Mouse (Mus musculus): Measurements from ENCODE around the gene Skp1a.

Gene Skp1a

DNA sequence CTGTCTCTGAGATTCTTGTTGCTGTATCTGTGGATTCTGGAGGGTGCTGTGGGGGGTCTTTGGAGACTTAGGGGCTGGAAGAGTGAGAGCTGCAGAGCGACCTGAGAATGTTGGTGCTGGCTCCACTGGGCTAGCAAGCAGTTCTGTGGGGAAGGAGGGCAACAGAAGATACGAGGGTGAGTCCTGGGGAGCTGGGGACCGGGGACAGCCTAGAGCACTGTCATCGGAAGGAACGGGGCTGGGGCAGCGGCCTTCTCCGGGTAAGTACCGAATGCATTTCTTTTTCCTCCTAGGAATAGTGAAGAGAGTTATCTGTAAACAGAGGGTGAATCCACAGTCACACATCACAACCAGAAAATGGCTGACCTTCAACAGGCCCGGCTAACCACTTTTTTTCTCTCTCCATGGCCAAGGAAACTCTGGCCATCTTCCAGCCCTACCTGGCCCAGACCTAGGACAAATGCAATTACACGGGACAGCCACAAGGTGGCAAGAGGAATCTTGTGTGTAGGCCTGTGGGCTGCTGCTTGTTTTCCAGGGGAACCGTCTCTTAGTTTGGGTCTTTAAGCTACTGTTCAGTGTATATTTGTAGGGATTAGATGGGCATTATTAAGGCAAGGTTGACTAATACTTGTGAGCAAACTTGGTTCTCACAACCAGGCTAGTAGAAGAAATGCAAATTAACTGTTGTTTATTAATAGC, 22.0 kb downstream of the Skp1a start:
- peak; percentile 76 for DNase-seq (ENCODE audit: low spot score)

- peak; percentile 37 for DNase-seq (ENCODE audit: low spot score)
These were observed 23.3 kb downstream of the Skp1a start for GRCm38 (mm10) chr11:52255077-52255476.

DNA sequence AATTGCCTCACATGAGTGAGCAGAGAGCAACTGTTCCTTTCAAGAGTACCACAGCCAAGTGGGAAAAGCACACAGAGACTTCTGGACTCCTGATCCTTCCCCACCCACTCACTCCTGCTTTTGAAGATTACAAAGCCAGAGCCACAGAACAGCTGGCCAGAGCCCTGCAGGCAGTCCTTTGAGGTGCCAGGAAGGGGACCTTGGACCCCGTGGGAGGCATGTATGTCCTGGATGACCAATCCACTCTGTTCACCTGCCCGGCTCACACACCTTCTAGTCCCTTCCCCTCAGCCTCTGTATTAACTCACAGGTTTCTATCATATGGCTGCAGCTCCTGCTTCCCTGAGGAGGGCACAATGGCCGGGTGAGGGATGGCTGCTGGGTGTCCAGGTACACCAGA, 25.6 kb downstream of the Skp1a start:
- peak; percentile 37 for DNase-seq (ENCODE audit: low spot score)

DNA sequence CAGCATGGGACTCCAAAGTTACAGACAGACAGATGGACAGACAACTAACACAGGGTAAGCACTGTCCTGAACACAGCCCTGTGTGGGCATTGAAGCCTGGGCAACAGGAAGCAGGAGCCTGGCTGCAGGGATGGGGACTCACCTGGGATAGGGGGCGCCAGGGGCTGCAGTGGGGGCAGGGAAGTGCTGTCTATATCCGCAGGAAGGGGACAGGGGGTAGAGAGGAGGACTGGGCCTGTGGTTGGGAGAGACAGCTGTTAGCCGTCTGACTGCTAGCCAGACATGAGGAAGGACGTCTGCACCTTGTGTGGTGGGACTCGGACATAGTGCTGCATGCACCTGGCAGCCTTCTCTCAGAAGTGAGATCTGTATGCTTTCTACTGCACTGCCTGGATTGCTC, 26.9 kb downstream of the Skp1a start:
- DNase-seq (ENCODE audit: low spot score), result peak; percentile 45

DNA sequence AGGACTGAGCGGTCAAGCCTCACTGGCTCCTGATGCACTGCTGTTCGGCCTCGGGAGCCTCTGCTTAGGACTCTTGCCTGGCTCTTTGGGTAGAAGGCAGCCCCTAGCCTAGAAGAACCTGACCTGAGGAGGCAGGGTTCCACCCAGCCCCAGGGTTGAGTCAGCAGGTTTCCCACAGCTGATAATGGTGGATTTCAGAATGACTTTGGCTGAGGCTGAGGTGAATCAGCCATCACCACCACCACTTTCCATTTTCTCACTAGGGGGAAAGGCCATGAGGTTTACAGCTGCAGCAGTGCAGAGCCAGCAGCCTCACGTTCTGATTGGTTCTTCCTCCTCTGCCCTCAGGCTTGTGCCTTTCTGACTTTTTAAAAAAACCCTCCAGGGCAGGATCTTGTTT, 29.1 kb downstream of the Skp1a start:
- peak; percentile 38 for DNase-seq (ENCODE audit: low spot score)

DNA sequence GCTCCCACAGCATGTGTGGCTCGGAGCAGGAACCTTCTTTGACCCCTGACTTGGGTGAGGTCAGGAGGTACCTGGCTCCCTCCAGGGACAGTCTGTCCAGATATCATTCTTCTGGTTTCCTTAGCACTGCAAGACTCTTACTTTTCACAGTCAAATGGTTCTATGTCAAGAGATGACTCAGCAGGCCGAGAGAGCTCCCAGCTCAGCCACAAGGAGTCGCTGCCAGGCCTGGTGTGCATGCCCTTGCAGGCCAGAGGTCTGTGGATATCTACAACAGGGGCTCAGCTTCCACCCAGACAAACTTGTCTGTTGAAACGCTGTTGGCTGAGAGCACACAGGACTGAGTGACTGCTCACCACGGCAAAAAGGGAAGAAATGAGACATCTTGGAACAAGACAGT, 30.1 kb downstream of the Skp1a start:
- peak; percentile 82 for DNase-seq (ENCODE audit: low spot score)

GRCm38 (mm10) chr11:52262338-52262737, 30.5 kb downstream of the Skp1a start:
- DNase-seq (ENCODE audit: low spot score), result peak; percentile 39

GRCm38 (mm10) chr11:52264871-52265270, 33.1 kb downstream of the Skp1a start:
- DNase-seq (ENCODE audit: low spot score), result no peak

DNA sequence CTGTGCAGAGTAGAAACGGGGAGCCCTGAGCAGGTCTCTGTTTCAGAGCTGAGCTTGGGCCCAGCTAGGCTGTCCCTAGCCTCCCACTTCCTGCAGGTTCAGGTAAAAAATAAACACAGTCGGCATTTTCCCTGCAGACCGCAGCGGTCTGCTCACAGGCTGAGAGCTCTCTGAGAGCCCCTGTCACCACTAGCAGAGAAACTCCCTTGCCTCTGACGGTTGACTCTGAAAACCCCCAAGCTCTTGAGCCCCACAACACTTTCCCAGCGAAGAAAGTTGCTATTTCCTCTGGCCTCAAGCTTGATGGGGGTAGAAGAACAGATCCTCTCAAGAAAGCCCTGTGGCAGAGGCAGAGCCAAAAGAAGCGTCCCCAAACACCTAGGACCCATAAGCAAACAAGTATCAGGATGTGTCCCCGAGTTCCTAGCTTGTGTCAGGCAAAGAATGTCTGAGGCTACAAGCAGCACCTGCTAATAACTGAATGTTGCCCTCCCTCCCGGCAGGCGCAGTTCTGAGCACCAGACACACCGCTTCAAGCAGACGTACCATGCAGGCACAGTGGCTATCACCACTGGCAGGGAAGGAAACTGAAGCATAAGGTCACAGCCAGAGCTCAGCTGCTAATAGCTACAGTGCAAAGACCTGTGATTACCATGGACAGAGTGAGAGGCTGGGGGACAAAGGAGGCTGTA, 34.0 kb downstream of the Skp1a start:
- no peak for DNase-seq (ENCODE audit: low spot score)

GRCm38 (mm10) chr11:52267271-52267670, 35.5 kb downstream of the Skp1a start:
- DNase-seq (ENCODE audit: low spot score), result no peak

DNA sequence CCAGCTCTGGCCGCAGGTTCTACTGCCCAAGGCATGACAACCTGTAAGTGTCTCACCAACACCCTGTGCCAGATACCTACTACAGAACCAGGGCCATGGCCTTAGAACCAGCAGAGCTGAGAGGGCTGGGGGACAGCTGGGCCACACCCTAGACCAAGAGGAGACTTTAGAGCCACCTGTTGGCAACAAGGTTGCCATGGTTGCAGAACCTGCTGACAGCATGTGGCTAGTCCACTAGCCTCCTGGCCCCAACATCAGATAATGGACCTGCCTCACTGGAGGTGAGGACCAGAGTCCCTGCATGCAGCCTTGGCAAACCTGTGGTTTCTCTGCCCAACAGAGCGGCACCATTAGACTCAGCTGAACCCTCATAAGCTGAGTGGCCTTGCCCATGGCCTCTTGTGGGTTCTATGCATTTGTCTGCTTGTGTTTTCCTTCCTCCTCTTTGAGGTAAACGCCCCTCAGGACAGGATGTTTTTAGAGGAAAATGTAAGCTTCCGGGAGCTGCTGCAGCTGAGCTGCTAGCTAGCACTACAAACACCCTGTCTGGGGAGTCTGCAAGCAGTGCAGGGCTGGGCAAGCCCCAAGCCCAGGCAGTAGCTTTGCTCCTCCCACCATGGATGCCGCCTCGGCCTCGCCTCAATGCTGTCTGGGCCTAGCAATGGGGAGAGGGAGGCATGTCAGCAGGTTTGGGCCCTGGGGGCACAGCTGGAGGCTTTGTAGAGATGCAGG, 36.5 kb downstream of the Skp1a start:
- no peak for DNase-seq (ENCODE audit: low spot score)

DNA sequence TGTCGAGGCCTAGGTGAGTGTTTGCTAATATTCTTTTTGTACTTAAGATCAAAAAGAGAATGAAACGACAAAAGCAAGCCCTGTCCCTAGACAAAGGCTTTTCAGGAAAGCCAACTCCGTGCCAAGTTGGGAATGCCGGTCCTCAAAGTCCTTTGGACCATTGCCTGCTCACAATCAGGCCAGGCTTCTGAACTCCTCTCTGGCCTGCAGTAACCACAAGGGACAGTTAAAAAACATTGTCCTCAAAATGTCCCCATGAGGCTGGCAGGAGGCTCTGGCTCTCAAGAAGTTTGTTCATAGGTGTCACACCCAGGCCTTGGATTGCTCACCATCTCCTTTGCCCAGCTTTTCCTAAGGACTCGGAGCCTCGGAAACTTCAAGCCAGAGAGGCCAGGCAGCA, 38.0 kb downstream of the Skp1a start:
- no peak for DNase-seq (ENCODE audit: low spot score)

DNA sequence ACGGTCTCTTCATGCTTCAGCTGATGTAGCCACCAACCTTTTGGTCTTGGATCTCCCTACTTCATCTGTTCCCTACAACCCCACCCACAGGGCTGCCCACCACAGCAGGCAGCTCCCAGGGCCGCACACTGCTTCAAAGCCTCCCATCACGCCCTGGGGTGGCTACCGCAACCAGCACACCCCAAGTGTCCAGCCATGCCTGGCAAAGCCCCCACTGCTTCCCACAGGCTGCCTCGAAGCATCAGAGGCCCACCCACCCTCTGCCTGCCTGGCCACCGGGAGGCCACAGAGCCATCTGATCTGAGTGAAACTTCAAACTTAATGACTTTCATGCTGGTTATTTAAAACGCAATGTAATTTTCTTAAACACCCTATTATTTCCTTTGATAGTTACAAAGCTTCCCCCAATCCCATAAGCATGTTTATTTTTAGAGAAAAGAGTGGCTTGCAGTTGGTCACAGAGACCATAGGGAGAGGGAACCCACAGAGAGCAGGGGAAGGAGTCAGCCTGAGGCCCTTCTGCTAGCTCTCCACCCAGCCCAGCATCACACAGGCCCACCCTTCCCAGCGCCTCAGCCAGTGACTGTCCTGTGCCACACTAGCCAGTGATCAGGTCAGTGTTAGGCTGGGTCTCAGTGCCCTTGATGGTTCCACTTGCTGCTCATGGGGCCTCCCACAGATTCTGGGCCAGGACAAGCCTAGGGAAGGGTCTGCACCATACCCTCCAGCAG, 40.1 kb downstream of the Skp1a start:
- no peak for DNase-seq (ENCODE audit: low spot score)

DNA sequence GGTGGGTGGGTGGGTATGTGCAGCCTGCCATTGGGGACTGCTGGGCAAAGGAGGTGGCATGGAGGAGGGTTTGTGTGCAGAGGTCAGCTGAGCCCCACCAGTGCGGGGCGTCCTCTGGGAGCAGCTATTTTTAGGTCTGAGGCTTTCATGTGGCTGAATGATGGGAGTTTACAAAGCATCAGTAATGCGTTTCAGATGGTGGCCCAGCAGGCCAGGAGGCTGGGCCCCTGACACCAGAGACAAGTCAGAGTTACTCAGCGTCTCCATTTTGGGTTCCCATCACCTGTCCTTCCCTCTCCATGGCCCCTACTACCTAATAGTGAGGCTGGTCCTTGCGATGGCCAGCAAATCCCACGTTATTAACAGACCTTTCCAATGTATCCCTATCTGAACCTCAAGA, 40.8 kb downstream of the Skp1a start:
- no peak for DNase-seq (ENCODE audit: low spot score)

DNA sequence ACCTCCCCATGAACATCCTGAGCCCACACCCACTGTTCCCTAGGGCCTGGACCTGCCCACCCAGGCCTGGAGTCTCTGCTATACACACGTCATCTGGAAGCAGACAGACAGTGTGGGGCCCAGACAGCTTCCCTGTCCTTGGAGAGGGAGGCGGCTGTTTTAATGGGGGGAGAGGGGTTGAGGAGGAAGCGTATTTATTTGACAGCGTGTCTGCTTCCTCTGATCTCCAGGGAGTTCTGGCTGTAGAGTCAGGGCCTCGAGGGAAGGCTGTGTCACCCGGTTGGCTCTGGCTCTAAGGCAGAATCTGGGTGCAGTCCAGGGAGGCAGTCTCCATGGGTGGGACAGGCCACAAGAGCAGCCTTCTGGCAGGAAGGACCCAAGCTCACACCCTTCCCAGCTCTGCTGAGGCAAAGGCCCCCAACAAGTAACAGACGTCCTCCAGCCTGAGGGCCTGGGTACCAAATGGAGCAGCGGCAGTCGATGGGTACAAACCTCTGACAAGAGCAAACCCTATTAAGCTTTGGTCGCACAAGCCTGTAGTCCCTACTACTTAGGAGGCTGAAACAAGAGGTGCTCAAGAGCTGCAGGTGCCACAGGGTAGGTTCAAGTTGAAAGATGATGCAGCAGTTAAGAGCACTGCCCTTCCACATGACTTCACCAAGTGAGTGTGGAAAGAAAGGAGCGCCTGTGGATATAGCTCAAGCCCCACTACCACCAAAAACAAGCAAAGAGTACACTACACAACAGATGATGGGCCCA, 41.6 kb downstream of the Skp1a start:
- no peak for DNase-seq (ENCODE audit: low spot score)

DNA sequence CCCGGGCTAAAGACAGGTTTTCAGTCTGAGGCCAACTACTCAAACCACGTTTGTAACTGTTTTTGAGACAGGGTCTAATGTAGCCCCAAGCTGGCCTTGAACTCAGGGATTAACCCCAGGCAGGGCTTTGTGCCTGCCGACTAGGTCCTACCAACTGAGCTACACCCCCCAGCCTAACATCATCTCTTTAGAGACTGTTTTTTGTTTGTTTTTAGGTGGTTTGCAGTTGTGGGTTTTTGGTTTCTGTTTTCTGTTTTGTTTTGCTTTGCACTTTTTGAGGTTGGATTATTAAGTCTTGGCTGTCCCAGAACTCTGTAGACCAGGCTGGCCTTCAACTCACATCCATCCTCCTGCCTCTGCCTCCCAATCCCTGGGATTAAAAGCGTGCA, 42.1 kb downstream of the Skp1a start:
- no peak for DNase-seq (ENCODE audit: low spot score)

- DNase-seq (ENCODE audit: low spot score), result no peak
These were observed 42.8 kb downstream of the Skp1a start for GRCm38 (mm10) chr11:52274456-52275112.

GRCm38 (mm10) chr11:52275366-52275765, 43.6 kb downstream of the Skp1a start:
- DNase-seq (ENCODE audit: low spot score), result no peak

DNA sequence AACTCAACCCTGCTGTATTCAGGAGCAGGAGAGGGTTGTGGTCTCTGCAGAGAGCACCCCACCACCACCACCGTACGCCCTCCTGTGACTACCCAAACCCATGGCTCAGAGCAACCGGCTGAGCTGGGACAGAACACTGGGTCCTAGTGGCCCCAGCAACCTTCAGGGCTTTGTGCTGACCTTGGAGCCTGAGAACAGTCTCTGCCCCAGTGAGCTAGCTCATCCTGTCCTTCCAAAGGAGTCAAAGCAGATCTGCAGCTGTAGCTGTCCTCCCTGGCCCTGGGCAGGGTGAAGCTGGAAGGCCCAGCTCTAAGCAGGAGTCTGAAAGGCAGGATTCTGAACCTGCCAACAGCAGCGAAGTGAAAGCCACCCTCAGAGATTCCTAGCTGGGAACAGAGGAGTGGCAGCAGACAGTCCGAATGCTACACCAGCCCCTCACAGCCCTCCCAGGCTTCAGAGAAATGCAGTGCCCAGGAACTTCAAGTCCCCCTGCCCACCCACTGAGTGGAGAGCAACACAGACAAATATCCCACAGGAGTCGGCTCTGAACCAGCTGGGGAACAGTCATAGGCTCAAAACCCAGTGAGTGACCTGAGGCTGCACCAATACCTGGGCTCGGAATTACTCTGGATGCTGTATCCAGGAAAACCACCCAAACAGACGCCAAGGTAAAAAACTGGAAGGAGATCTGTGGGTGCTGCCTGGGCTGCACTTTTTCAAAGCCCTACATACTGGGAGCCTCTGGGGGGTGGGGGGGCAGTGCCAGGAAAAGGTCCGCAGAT, 44.2 kb downstream of the Skp1a start:
- DNase-seq (ENCODE audit: low spot score), result no peak

DNA sequence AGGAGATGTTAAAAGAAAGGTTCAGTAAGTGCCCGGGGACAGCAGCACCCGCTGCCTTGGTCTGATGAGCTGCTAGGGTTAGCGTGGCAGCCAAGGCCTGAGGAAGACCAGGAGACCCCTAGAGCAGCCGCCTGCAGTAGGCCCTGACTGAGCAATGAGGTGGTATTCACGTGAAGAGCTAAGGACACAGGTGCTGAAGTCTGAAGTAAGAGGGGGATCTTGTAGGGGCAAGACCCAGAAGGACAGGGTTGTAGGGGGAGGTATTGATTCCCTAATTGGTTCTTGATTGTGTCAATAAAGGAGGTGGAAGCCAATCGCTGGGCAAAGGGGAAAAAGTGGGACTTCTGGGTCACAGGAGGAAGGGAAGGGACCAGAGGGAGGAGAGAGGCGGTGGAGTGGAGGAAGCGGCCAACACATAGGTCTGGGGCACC, 45.2 kb downstream of the Skp1a start:
- DNase-seq (ENCODE audit: low spot score), result no peak

All from testis, postnatal 10 days (tissue).